Mouse (Mus musculus): ENCODE data around the gene Ifit1bl2.

- TF ChIP-seq CTCF (IDR thresholded peaks at IDR 0.05; ENCODE audit: low read depth, low read length), result no peak
- TF ChIP-seq GATA1 (IDR thresholded peaks at IDR 0.05; ENCODE audit: borderline replicate concordance, low read length), result no peak
- TF ChIP-seq POLR2AphosphoS5 (IDR thresholded peaks at IDR 0.05; ENCODE audit: insufficient replicate concordance, low read depth, low read length), result no peak
Measured at GRCm38 (mm10) chr19:34624663-34625062, 15.9 kb downstream of the Ifit1bl2 start.
